Mouse (Mus musculus): ENCODE data around the gene Sclt1.

DNA sequence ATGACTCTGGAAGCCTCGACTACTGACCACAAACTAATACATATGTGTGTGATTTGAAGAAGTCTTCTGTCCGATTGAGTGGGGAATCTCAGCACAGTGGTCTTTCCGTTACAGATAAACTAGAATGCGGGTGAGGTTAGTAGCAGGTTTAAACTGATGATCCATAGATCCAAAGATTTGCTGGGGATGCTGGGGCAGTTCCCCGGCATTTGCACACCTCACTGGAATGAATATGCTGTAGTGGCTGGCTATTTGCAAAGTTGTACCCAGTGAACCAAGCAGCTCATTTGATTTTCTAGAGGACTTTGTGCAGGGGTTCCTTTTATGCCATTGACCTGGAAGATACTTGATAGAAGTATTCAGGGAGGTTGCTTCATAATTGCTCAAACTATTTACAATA, 133.2 kb downstream of the Sclt1 start:
- TF ChIP-seq CTCF (IDR thresholded peaks at IDR 0.05; ENCODE audit: control insufficient read depth, insufficient read depth, low read length) = no peak
- no peak for TF ChIP-seq POLR2A (IDR thresholded peaks at IDR 0.05; ENCODE audit: borderline replicate concordance, control insufficient read depth, low read depth, low read length)
